Mouse (Mus musculus) kidney, postnatal 14 days (tissue): ENCODE measurements at regions not wholly inside any gene's neighbourhood (a gene's known extent, or its start where the extent isn't known, plus 50 kb on each side); places are given as distances from the start of the nearest gene placed in this dataset.

Experiments used
- DNase-seq: peaks from one replicate; pipeline ENCODE4 v3.0.0; 2022; ENCODE audit warnings: mixed read lengths

- no peak for DNase-seq
These were observed 298.9 kb downstream of the Bcor start for GRCm38 (mm10) chrX:11861119-11861708.

- DNase-seq: peak; percentile 15
These were observed 298.3 kb downstream of the Bcor start for GRCm38 (mm10) chrX:11861892-11862291.

DNA sequence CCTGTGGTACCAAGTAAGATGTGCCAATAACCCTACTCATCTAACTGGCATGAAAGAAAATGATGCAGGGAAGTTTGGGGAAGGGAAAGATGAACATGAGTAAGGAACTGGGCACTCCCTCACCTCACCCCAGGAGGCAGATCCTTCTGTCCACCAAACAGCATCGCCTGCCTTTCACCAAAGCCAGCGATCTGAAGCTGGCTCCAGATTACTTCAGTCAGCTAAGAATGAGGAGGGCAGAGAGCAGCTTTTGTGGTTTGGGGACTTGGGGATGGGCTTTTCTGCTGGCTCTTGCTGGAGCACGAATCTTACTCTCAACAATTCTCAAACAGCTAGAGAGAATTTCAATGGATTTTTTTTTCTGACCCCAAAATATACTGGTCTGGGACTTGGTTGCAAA lies 297.0 kb downstream of the Bcor start:
- no peak for DNase-seq

- DNase-seq: no peak
These were observed 286.2 kb downstream of the Bcor start for GRCm38 (mm10) chrX:11873913-11874312.

DNA sequence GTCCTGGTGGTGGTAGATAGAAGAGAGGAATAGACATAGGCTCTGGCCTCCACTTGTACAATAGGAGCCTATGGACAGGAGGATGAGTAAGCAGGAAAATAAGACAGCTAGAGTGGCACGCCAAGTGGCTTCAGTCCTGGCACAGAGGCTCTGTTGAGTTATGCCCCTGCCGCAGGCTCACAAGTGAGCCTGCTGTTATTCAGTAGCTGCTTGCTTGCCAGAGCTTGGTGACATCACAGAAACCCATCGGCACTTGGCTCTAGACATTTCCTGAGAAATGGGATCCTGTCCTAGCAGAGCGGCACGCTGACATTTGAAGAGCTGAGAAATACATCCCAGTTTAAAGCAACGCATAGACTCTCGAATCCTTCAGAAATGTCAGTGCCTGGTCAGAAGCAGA lies 283.5 kb downstream of the Bcor start:
- no peak for DNase-seq

DNA sequence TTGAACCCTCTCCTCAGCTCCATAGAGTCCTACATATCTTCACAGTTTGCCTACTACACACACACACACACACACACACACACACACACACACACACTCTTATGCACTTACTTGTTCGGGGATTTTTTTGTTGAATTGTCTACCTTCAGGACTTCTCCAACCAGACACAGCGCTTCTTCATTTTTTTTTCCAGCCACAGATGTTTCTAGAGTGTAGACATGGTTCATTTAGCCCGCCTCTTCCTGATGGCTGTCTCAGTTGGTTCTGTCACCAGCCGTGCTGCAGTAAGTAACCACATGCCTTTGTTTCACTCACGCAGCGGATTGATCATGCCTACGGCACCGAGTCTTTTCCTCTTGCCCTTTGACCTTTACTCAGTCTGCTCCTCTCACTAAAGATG lies 282.1 kb downstream of the Bcor start:
- DNase-seq: no peak

- no peak for DNase-seq
These were observed 279.2 kb downstream of the Bcor start for GRCm38 (mm10) chrX:11880972-11881371.

- DNase-seq: no peak
These were observed 276.1 kb downstream of the Bcor start for GRCm38 (mm10) chrX:11883738-11884716.

GRCm38 (mm10) chrX:11892396-11892795 lies 267.8 kb downstream of the Bcor start:
- DNase-seq: no peak

DNA sequence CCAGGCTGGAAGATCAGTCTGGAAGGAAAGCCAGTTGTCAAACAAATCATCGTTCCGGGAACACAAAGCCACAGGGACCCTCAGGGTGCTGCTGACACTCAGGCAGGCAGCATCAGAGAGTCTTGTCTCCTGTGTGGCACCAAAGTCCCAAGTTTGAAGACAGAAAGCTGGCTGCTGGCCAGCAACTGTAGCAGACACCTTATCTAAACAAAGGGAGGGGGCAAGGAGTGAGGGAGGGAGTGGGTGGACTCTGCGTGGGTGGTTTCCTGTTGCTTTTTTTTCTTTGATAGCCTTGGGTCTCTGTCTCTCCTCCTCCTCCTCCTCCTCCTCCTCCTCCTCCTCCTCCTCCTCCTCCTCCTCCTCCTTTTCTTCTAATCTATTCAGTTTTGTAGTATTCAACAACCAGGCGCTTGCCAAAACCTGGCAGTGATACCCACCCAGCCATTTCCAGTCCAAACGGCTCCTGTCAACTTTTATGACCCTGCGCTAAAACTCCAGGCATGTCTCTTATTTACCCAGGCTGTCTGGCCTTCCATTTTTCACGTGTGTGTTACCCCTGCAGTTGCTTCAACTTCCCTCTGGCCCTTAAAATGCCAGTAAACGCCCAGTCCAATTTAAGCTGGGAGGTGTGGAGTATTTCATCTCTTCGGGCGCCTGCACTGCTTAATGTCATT lies 266.4 kb downstream of the Bcor start:
- DNase-seq: peak; percentile 21

DNA sequence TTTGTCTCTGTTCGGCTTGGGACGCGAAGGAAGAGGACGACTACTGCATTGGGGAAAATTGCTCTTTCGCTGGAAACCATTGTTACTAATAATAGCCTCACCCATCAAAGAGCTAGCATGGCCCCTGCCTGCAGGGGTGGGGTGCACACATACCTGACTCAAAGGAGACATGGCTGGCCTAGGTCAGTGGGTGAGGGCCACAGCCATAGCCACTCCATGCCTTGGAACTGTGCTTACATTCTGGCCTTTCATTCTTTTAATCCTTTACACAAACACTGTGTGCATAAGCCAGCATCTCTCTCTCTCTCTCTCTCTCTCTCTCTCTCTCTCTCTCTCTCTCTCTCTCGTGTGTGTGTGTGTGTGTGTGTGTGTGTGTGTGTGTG lies 265.9 kb downstream of the Bcor start:
- no peak for DNase-seq

DNA sequence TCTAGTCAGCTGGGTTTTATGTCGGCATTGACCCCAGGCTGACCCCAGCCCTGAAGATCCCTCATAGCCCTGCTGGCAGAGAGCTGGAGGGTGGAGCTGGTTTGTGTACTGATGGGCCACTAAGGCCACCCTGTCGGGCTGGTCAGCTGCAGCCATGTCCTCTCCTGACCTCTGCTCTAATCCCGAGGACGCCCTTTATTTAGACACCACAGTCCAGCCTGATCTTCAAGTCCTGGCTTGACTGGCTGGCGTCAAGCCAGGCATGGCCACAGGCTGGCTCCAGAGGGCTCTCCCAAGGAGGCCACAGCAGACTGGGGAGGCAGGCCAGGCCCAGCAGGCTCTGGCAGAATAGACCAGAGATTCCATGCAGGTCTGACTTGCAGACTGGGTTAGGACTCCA lies 264.8 kb downstream of the Bcor start:
- DNase-seq: peak; percentile 50

DNA sequence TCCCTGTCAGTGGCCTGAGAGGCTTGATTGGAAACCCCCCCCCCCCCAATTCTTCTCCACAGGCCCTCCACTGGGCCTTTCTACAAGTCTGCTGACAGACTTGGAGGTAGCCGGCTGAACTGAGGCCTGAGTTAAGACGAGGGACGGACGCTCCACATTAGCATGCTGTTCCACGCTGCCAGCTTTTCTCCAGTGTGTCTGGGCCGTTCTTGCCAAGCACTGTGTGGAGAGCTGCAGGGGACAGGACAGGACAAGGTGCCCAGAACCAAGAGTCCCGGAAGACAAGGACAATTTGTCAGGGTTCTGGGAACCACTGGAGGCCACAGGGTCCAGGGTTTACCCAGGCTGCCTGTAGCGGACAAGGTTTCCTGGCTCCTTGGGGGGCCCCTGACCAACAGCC lies 261.9 kb downstream of the Bcor start:
- no peak for DNase-seq

DNA sequence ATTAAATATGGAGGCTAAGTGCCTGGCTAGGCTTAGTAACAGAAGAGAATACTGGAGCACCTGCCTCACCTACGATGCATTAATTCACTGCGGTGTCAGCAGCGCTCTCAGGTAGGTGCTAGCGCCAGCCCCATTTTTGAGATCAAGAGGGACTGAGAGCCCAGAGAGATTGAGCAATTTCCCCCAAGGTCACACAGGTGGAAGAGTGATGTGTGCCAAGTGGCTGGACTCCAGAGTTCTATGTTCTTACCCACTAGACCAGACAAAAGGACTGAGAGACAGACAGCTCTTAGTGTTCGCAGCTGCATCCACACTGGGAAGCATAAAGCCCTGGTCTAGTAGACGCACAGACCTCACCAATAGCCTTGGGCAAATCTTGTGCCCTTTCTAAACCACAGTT lies 261.1 kb downstream of the Bcor start:
- no peak for DNase-seq

GRCm38 (mm10) chrX:11899914-11900313 lies 260.2 kb downstream of the Bcor start:
- no peak for DNase-seq

GRCm38 (mm10) chrX:11901791-11902190 lies 258.4 kb downstream of the Bcor start:
- no peak for DNase-seq

- DNase-seq: no peak
These were observed 256.9 kb downstream of the Bcor start for GRCm38 (mm10) chrX:11903116-11903700.

GRCm38 (mm10) chrX:11905231-11905630 lies 254.9 kb downstream of the Bcor start:
- DNase-seq: no peak

- no peak for DNase-seq
These were observed 253.0 kb downstream of the Bcor start for GRCm38 (mm10) chrX:11907167-11907566.

DNA sequence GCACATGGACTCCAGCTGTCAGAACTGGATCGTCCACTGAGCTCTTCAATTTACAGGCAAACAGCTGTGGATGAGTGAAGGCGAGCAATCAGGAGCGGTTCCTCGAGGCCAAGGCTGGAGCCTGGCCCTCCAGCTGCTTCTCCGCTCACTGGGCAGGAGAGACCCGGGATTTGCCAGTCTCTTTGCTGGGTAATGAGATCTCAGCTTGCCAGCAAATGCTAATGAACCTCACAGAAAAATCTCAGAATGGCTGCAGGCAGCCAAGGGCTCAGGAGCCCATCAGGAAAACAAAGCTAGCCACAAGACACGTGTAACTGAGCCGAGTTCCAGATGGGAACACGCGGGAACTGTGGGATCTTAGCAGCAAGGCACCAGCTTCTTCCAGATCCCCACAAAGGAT lies 244.2 kb downstream of the Bcor start:
- DNase-seq: no peak

GRCm38 (mm10) chrX:11920231-11920630 lies 239.9 kb downstream of the Bcor start:
- DNase-seq: peak; percentile 24

GRCm38 (mm10) chrX:11924639-11925302 lies 235.4 kb downstream of the Bcor start:
- DNase-seq: peak; percentile 17
